Mouse (Mus musculus) retina, postnatal 1 day (tissue): ENCODE measurements around the gene Vps52.
"Not testable (repeated sequence)": the region's sequence is repeated elsewhere in the genome, so short reads cannot be mapped to it uniquely, and the experiment has no call there.

Source experiments
- DNase-seq: peaks from one replicate; pipeline ENCODE4 v3.0.0-alpha.2; 2012

Gene Vps52

GRCm38 (mm10) chr17:33968489-33968888 is 12.9 kb downstream of the Vps52 start:
- DNase-seq, result peak; percentile 89

DNA sequence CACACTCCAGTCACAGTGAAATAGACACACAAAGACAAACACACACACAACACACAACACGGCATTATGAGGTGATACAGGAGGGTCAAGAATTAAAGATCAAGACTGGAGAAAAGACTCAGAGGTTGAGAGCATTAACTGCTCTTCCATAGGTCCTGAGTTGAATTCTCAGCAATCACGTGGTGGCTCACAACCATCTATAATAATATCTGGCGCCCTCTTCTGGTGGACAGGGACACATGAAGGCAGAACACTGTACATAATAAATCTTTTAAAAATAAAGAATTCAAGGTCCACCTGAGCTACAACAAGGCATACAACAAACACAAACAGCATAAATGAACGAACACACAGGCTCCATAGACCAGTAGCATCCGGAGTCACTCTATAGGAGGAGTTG is 13.3 kb downstream of the Vps52 start:
- DNase-seq, result peak; percentile 79

DNA sequence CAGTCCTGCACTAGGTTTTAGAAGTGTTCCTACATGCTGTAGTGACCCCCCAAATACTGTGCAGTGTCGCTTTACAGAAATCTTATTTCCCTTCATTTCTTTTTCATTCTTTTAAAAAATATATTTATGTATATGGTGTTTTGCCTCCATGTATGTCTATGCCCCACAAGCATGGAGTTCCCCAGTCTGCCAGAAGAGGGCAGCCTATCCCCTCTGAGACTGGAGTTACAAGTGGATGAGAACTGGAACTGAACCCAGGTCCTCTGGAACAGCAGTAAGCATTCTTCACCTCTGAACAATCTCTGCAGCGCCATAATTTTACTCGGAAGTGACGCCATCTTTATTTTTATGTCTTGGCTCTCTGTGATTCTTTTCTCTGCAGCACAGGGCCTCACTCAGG is 13.8 kb downstream of the Vps52 start:
- peak; percentile 24 for DNase-seq

DNA sequence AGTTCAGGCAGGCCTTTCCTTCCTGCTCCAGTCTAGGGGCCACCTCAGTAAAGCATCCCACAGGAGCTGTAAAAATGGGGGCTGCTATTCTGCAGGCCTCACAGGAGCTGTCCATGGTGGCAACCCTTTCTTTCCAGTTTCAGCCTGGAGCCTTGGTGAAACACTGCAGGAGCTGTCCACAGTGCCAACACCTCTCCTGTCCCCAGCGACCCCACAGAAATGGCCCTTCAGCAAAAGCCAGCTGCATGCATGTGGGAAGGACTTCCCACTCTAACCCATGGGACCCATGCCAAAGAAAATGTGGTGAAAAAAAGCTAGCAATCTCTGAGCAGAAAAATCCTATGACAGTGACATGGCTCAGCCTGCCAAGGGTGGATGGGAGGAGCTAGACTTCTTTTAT is 17.1 kb downstream of the Vps52 start:
- DNase-seq, result no peak

GRCm38 (mm10) chr17:33973572-33973971 is 18.0 kb downstream of the Vps52 start:
- DNase-seq, result no peak

DNA sequence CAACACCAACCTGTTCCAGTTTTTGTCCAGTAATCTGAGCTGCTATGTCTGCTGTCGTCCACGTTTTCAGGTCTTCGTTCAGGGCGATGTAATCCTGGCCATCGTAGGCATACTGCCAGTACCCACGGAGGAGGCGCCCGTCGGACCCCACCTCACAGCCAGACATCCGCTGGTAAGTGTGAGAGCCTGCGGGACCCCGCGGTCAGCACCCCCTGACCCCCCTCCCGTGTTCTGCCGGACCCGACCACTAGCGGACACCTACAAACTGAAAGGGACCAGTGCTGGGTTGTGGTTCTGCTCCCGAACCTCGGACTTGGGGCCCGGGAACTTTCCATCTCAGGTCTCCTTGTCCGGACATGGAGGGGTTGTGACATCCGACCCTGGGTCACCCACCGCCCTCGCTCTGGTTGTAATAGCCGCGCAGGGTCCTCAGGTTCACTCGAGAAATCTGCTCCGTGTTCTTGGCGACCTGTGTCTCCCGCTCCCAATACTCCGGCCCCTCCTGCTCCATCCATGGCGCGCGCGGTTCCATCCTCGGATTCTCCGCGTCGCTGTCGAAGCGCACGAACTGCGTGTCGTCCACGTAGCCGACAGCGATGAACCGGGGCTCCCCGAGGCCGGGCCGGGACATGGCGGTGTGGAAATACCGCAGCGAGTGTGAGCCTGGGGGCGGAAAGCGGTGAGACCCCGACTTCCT is 22.4 kb downstream of the Vps52 start:
- no peak for DNase-seq

- DNase-seq, result peak; percentile 76
These were observed 23.0 kb downstream of the Vps52 start for GRCm38 (mm10) chr17:33978631-33979031.

GRCm38 (mm10) chr17:33979512-33980050 is 24.0 kb downstream of the Vps52 start:
- no peak for DNase-seq

DNA sequence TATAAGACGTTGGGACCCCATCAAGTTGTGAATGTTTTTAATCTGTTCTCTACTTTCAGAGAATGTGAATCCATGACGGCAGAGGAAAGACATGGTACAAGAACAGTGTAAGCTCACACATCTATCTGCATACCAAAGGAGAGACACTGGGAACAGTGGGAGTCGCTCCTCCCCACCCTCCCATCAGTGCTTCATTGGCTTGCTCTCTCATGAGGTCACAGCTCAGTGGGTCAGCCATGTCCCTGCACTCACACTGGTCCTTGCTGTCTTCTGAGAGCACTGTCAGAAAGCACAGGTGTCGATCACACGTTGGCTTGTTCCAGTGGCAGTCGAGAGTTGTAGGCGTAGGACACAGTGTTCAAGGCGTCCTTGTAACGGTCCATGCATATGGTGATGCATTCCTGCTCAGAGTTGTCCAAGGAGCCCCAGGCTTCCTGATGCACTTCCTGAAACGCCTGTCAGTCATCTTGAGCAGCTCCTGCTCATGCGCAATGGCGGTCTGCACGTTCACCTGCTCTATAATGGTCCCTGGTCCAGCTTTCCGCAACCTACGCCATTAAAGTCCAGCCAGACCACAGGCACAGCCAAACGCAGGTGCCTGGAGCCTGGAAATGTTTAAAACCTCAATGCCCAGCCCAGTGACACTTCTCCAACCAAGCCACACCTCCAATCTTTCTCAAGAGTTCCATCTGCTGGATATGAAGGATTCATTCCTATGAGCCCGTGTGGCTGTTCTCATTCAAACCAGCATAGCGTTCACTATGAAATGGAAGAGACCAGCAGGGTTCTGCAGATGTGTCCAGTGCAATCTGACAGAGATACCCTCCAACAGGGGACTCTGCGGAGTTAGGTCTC is 24.8 kb downstream of the Vps52 start:
- no peak for DNase-seq

DNA sequence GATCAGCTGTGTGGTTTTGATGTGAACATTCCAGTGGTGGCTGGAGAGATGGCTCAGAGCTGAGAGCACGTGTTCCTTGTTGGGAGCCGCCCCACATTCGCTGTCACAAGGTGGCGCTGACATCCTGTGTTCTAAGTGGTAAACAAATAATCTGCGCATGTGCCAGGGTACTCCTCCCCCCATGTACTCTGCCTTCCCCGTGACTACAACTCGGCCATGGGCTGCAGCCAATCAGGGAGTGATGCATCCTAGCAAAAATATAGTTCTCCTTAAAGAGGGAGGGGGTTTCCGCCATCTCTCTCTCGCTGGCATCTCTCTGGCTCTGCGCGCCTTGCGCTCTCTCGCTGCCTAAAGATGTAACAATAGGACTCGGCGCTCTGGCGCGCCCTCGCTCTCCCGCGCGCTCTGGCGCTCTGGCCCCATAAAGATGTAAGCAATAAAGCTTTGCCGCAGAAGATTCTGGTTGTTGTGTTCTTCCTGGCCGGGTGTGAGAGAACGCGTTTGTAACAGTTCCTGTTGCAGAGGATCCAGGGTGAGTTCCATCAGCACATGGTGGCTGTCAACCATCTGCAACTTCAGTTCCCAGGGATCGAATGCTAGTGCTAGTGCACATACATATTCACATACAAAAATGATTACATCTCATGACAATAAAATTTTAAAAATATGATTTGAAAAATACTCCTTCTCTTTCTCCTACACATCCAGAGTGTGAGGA is 25.7 kb downstream of the Vps52 start:
- DNase-seq, result peak; percentile 98

DNA sequence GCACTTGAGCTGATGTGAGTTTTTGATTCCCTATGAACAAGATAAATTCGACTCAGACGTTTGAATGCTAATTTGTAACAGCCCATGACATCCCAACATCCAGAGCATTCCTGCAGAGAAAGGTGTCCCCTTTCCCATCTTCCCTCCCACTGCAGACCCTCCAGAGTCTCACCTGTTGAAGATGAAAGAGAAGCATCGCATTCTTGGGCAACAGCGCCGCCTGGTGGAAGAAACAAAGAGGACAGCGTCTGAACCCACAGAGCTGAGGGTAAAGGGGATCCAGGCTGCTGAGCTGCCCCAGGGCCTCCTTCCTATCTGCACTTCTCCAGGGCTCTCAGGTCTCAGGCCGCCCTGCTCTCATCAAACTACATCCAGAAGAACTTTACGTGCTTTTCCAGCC is 26.5 kb downstream of the Vps52 start:
- peak; percentile 76 for DNase-seq

- peak; percentile 91 for DNase-seq
These were observed 36.4 kb downstream of the Vps52 start for GRCm38 (mm10) chr17:33991788-33992664.

DNA sequence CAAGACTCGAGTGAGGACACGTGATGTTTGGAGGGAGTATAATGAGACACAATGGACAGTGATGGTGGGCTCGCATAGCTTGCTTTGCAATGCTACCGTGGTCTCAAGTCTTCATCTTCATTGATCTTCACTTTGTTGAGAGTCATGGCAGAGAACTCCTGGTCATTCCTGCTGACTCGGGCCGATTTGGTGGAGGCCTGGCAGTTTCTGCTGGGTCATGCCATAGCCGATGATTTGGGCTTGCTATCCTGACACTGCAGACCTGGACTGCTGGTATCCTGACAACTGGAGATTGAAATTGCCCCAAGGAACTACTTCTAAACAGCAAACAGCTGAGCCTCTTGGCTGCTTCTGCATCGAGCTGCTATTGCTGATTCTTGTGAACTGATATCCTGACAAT is 39.3 kb downstream of the Vps52 start:
- DNase-seq, result no peak

DNA sequence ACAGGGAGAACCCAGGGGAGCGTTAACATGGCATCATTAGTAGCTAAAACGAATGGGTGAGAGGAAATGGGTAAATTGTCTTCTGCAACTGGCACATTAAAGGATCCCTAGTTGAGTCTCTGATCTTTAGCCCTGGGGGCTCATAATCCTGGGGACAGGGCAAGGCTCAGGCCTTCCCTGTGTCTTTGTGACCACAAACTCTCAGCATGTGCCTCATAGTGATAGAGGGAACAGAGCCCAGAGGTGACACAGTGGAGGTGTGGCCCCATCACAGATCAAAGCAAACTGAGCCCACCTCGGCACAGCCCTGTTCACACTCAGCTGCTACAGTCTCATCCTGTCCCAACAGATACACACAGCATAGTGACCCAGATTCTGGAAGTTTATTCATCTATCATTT is 40.0 kb downstream of the Vps52 start:
- DNase-seq, result no peak

GRCm38 (mm10) chr17:33997025-33997424 is 41.4 kb downstream of the Vps52 start:
- not testable (repeated sequence) for DNase-seq

- not testable (repeated sequence) for DNase-seq
These were observed 43.1 kb downstream of the Vps52 start for GRCm38 (mm10) chr17:33998697-33999096.

DNA sequence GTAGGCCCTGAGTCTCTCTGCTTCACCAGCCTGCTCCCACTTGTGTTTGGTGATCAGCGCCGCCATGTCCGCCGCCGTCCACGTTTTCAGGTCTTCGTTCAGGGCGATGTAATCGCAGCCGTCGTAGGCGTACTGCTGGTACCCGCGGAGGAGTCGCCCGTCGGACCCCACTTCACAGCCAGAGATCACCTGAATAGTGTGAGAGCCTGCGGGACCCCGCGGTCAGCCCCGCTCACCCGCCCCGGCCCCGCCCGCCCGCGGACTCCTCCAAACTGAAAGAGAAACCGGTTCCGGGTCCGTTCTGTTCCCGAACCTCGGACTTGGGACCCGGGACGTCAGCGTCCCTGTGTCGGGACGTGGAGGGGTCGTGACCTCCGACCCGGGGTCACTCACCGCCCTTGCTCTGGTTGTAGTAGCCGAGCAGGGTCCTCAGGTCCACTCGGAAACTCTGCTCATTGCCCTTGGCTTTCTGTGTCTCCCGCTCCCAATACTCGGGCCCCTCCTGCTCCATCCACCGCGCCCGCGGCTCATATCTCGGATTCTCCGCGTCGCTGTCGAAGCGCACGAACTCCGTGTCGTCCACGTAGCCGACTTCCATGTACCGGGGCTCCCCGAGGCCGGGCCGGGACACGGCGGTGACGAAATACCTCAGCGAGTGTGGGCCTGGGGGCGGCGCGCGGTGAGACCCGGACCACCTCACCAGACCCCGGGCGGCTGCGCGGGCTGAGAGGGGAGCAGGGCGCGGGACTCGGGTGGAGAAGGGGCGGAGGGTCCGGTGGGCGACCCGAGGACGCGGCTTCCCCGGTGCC is 43.9 kb downstream of the Vps52 start:
- DNase-seq, result no peak

GRCm38 (mm10) chr17:34000150-34000537 is 44.5 kb downstream of the Vps52 start, which contains the start of gene H2-K1:
Gene H2-K1 (minus strand): TSS chr17:34000347.
- DNase-seq, result peak; percentile 76

GRCm38 (mm10) chr17:34000796-34001195 is 45.2 kb downstream of the Vps52 start:
- not testable (repeated sequence) for DNase-seq

- peak; percentile 71 for DNase-seq
These were observed 47.8 kb downstream of the Vps52 start for GRCm38 (mm10) chr17:34003426-34003825.

GRCm38 (mm10) chr17:34006570-34006969 is 51.0 kb downstream of the Vps52 start:
- no peak for DNase-seq
